Mouse (Mus musculus): ENCODE results near the gene Cfap73.

DNA sequence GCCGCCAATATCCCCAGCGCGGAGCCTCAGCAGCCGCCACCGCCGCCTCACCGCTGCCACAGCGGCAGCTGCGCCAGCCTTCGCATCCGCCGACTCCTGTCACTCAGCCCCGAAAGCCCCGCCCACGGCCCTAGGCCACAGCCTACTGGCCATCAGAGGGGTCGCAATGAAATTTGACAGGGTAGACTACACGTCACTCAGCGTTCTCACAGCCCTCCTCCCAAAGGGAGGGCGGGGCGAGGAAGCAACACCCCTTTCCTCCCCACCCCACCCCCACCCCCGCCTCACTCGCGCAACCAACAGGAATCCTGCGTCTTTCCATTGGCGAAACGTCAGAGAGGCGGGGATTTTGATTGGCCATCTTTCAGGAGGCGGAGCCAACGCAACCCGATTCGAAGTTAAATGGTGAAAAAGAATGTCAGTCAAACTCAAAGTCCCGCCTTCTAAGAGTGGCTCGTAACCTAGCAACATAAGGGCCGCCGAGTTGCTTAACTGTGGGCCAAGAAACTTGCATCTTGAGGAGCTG is 45.4 kb downstream of the Cfap73 start, which contains the start of the genes Tpcn1 and Iqcd:
- TF ChIP-seq USF1 (IDR thresholded peaks at IDR 0.05; ENCODE audit: low read depth, low read length), result no peak
- TF ChIP-seq TCF12 (IDR thresholded peaks at IDR 0.05; ENCODE audit: low read depth, low read length), result peak; percentile 39; the same call in 1 of the 2 replicates

Data from MEL (cell line).